Mouse (Mus musculus) kidney, postnatal 0 days (tissue): ENCODE results near the gene D430041D05Rik. TPM values are rescaled to one million over a fixed set of nuclear protein-coding genes. Genes with fewer than 3 reads are reported as not detected.

Source experiments
- ATAC-seq: fragments of 200-750 bp; cut with Nextera tagmentation; replicated peaks from 2 replicates; pipeline ENCODE4 v1.8.0; 2017; ENCODE audit warnings: low read depth, moderate number of reproducible peaks, moderate TSS enrichment, moderate library complexity; ENCODE audit not compliant: low FRiP score
- DNase-seq: peaks from one replicate; pipeline ENCODE4 v3.0.0-alpha.2; 2016; ENCODE audit warnings: low spot score
- H3K27ac ChIP-seq: fragments of 300-500 bp; sonication (generic); 2 replicates; pipeline ENCODE4 v1.5.1; 2014; ENCODE audit warnings: mild to moderate bottlenecking
- H3K27me3 ChIP-seq: fragments of 300-500 bp; sonication (generic); 2 replicates; pipeline ENCODE4 v1.6.1; 2014; ENCODE audit warnings: low read length, mixed read lengths; ENCODE audit not compliant: insufficient read depth
- H3K36me3 ChIP-seq: fragments of 300-500 bp; sonication (generic); 2 replicates; pipeline ENCODE4 v1.6.1; 2014; ENCODE audit warnings: low read length, mixed read lengths; ENCODE audit not compliant: insufficient read depth
- H3K4me1 ChIP-seq: fragments of 300-500 bp; sonication (generic); replicated peaks from 2 replicates; pipeline ENCODE4 v1.6.1; 2014; ENCODE audit warnings: antibody characterized with exemption, low read length, mixed read lengths; ENCODE audit not compliant: insufficient read depth
- H3K4me2 ChIP-seq: fragments of 300-500 bp; sonication (generic); 2 replicates; pipeline ENCODE4 v1.6.1; 2014; ENCODE audit warnings: mild to moderate bottlenecking, low read length, moderate library complexity, mixed read lengths
- H3K4me3 ChIP-seq: fragments of 300-500 bp; sonication (generic); replicated peaks from 2 replicates; pipeline ENCODE4 v1.5.1; 2014; ENCODE audit warnings: low read depth, low read length
- H3K9ac ChIP-seq: fragments of 300-500 bp; sonication (generic); 2 replicates; pipeline ENCODE4 v1.6.1; 2014; ENCODE audit warnings: low read depth, low read length
- H3K9me3 ChIP-seq: fragments of 300-500 bp; sonication (generic); replicated peaks from 2 replicates; pipeline ENCODE4 v1.6.1; 2016; ENCODE audit warnings: low read length, inconsistent platforms, mixed read lengths
- CTCF ChIP-seq: IDR thresholded peaks from 2 replicates; pipeline ENCODE4 v1.5.1; 2016; ENCODE audit warnings: antibody characterized with exemption, low read depth, mild to moderate bottlenecking, moderate library complexity
- WGBS: fragments of 180-500 bp; shearing (Covaris S2); extraction: QIAGEN DNeasy Blood & Tissue Kit; methylation state at CpG from one replicate; pipeline ENCODE4 v1.1.7; 2014; 5-methylcytosine and 5-hydroxymethylcytosine counted together
- polyA plus RNA-seq: library from polyadenylated mRNA; unstranded; fragments of >200 nt; fragmentation: Nextera tagmentation; extraction: Ambion mirVana; gene quantifications from 2 replicates; pipeline ENCODE4 v1.2.1, GENCODE M21; 2015

The D430041D05Rik gene
- polyA plus RNA-seq, 1 experiment from 2014 or later, result 0.22 TPM

DNA sequence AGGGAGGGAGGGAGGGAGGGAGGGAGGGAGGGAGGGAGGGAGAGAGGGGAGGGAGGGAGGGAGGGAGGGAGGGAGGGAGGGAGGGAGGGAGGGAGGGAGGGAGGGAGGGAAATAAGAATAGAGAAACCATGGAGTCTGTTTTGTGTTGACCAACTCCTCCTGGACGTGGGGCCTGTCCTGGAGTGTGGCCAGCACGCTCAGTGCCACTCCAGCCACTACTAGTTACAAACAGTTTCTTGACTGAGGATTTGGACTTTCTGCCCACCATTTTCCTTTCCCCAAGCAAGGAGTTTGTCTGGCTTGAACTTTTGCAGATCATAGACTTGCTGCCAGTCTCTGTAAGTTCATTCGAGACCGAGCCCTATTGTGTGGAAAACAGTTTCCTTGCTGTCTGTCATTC is 37.4 kb upstream of the D430041D05Rik start:
- no peaks in the 10 kb centered on the region for H3K9me3 ChIP-seq
- ATAC-seq, result no peak
- 84% methylated on average over 4 of the region's 4 CpGs for WGBS
- H3K4me1 ChIP-seq, result 0 out of 2 replicates have a peak, but pooled peaks cover 4% of the 10 kb centered on the region
- no peaks in the 10 kb centered on the region for H3K27me3 ChIP-seq
- H3K4me3 ChIP-seq, result no peak overlapping the region
- no peak for DNase-seq
- H3K9ac ChIP-seq, result no peak overlapping the region
- H3K36me3 ChIP-seq, result no peaks in the 10 kb centered on the region
- H3K27ac ChIP-seq, result no peak overlapping the region
- H3K4me2 ChIP-seq, result no peak overlapping the region
- no peak for TF ChIP-seq CTCF

DNA sequence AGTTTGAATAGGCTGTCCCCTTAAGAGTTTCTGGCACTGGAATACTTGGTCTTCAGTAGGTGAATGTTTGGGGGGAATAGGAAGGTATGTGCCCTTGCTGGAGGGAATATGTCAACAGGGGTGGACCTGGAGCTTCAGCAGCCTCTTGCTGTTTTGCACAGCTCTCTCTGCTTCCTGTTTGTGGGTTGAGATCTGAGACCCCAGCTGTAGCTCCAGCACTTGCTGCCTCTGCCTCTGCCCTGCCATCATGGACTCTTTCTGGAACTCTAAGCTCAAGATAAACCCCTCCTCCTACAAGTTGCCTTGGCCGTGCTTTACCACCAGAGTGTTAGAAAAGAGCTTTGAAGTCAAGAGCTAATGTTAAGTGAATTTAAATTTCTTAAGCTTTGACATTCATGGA is 35.2 kb upstream of the D430041D05Rik start:
- Histone ChIP-seq H3K4me3 (no peak overlapping the region), H3K9ac (no peak overlapping the region), H3K36me3 (no peaks in the 10 kb centered on the region), H3K27ac (no peak overlapping the region), H3K4me2 (no peak overlapping the region), H3K9me3 (no peaks in the 10 kb centered on the region), H3K27me3 (no peaks in the 10 kb centered on the region), H3K4me1 (0 out of 2 replicates have a peak, but pooled peaks cover 4% of the 10 kb centered on the region)
- WGBS, result 52% methylated on average over 1 of the region's 1 CpGs
- DNase-seq (no peak), ATAC-seq (no peak)
- TF ChIP-seq CTCF, result no peak

DNA sequence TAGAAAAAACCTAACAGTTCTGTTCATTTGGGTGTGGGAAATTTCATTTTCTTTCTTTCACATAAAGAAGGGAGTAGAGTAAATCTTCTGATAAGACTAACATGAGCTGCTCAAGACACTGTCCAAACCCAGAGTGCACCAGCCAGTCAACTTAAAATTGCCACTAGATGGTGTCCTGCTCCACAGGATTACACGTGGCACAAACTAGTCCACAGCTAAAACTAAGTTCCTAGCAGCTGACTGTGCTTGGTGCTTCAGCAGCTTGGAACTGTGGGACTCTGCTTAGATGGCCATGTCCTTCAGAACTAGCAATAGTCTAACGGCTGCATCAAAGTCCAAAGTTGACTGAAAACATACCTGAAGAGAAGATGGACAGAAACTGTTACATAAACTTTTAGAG is 34.0 kb upstream of the D430041D05Rik start:
- 36% methylated on average over 2 of the region's 2 CpGs for WGBS

DNA sequence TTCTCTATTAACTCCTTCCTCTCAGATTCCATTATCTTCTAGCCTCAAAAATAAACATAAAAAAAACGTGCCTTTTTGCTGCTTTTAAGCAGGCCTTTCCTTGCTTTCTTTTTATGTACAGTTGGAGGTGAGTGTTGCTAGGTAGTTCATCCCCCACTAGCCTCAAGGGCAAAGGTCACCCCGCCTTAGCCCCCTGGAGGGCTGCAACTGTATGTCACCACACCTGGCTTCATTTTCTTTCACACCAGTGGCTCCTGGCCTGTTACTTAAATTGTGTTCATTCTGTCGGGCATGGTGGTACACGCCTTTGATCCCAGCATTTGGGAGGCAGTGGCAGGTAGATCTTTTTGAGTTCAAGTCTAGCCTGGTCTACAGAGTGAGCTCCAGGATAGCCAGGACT is 31.5 kb upstream of the D430041D05Rik start:
- TF ChIP-seq CTCF, result no peak
- WGBS, result 71% methylated on average over 4 of the region's 4 CpGs
- no peak overlapping the region for H3K4me3 ChIP-seq
- H3K27ac ChIP-seq, result no peak overlapping the region
- H3K4me2 ChIP-seq, result no peak overlapping the region
- H3K36me3 ChIP-seq, result 0 out of 2 replicates have a peak, but pooled peaks cover 10% of the 10 kb centered on the region
- no peak for ATAC-seq
- H3K9ac ChIP-seq, result no peak overlapping the region
- DNase-seq, result no peak
- no peaks in the 10 kb centered on the region for H3K4me1 ChIP-seq
- no peaks in the 10 kb centered on the region for H3K9me3 ChIP-seq
- H3K27me3 ChIP-seq, result no peaks in the 10 kb centered on the region

More for the DNA sequence above, 34.0 kb upstream of the D430041D05Rik start:
- Histone ChIP-seq H3K27ac (no peak overlapping the region), H3K9me3 (no peaks in the 10 kb centered on the region), H3K4me1 (0 out of 2 replicates have a peak, but pooled peaks cover 4% of the 10 kb centered on the region), H3K36me3 (0 out of 2 replicates have a peak, but pooled peaks cover 4% of the 10 kb centered on the region), H3K4me2 (no peak overlapping the region), H3K9ac (no peak overlapping the region), H3K27me3 (no peaks in the 10 kb centered on the region), H3K4me3 (no peak overlapping the region)
- ATAC-seq, result peak; percentile 69; the same call in 1 of the 2 replicates
- TF ChIP-seq CTCF, result peak; percentile 84
- DNase-seq, result peak; percentile 89

DNA sequence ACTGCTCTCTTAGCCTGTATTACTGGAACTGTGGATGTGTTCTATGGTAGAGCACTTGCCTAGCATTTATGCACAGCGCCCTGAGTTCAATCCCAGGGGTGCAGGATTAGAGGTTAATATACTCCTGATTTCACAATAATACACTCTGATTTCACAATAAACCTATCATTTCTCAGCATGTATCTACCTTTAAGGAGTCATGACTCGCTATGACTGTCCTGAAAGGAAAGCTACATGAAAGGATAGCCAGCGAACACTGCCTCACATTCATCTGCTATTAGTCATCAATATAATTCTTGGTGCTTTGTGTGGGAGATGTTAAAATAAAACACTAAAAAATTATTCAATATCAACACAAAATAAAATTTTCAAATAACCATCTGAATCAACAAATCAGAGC is 25.4 kb upstream of the D430041D05Rik start:
- Histone ChIP-seq H3K27me3 (no peaks in the 10 kb centered on the region), H3K4me2 (no peak overlapping the region), H3K9me3 (no peaks in the 10 kb centered on the region), H3K4me3 (no peak overlapping the region), H3K9ac (no peak overlapping the region), H3K4me1 (no peaks in the 10 kb centered on the region), H3K27ac (no peak overlapping the region), H3K36me3 (peaks cover 47% of the 10 kb centered on the region)
- ATAC-seq (no peak), DNase-seq (no peak)
- TF ChIP-seq CTCF, result no peak
- WGBS, result 91% methylated on average over 3 of the region's 3 CpGs

DNA sequence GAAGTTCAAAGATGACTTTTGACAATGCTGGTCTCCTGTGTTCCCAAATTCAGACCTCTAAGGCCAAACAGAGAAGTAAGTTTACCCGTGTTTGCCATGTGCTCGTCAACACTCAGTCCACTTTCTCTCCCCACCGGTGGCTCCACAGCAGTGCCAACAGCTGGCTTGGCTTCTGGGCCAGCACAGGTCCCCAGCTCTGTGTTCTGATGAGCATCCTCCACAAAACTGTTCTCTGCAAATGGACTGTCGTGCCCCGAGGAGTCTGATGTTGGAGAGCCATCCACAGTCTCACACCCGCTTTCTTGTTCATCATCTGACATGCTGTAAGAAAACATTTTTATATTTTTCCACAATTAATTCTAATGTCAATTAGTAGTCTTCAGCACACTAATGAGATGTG is 20.3 kb upstream of the D430041D05Rik start:
- TF ChIP-seq CTCF, result no peak
- H3K9me3 ChIP-seq, result no peaks in the 10 kb centered on the region
- H3K4me1 ChIP-seq, result no peaks in the 10 kb centered on the region
- H3K9ac ChIP-seq, result no peak overlapping the region
- H3K36me3 ChIP-seq, result peaks cover 42% of the 10 kb centered on the region
- no peak for ATAC-seq
- no peaks in the 10 kb centered on the region for H3K27me3 ChIP-seq
- DNase-seq, result no peak
- WGBS, result 88% methylated on average over 6 of the region's 6 CpGs
- H3K4me2 ChIP-seq, result no peak overlapping the region
- H3K4me3 ChIP-seq, result no peak overlapping the region
- H3K27ac ChIP-seq, result no peak overlapping the region

DNA sequence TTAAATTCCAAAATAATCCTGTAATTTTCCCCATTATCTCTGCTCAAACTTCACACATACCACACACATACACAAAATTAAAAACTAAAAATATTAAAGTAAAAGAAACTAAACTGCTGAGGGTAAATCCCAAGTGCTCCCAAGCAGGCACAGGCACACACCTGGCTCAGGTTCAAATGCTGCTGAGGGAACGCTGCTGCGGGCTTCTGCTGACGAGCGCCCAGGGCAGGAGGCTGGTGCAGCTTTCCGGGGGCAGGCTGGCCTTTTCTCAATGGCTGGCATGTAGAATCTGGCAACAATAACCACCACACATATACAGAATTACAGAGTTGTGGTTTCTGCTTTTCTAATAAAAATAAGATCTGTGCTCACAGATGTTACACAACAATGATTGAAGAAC is 19.8 kb upstream of the D430041D05Rik start:
- H3K4me1 ChIP-seq, result no peaks in the 10 kb centered on the region
- H3K36me3 ChIP-seq, result peaks cover 41% of the 10 kb centered on the region

More for the DNA sequence above, 19.8 kb upstream of the D430041D05Rik start:
- H3K4me2 ChIP-seq, result no peak overlapping the region
- ATAC-seq (no peak), DNase-seq (no peak)
- WGBS, result 92% methylated on average over 5 of the region's 5 CpGs
- H3K9ac ChIP-seq, result no peak overlapping the region
- H3K9me3 ChIP-seq, result no peaks in the 10 kb centered on the region
- no peak for TF ChIP-seq CTCF
- H3K27me3 ChIP-seq, result no peaks in the 10 kb centered on the region
- H3K27ac ChIP-seq, result no peak overlapping the region
- H3K4me3 ChIP-seq, result no peak overlapping the region
